In the genomic region with DNA sequence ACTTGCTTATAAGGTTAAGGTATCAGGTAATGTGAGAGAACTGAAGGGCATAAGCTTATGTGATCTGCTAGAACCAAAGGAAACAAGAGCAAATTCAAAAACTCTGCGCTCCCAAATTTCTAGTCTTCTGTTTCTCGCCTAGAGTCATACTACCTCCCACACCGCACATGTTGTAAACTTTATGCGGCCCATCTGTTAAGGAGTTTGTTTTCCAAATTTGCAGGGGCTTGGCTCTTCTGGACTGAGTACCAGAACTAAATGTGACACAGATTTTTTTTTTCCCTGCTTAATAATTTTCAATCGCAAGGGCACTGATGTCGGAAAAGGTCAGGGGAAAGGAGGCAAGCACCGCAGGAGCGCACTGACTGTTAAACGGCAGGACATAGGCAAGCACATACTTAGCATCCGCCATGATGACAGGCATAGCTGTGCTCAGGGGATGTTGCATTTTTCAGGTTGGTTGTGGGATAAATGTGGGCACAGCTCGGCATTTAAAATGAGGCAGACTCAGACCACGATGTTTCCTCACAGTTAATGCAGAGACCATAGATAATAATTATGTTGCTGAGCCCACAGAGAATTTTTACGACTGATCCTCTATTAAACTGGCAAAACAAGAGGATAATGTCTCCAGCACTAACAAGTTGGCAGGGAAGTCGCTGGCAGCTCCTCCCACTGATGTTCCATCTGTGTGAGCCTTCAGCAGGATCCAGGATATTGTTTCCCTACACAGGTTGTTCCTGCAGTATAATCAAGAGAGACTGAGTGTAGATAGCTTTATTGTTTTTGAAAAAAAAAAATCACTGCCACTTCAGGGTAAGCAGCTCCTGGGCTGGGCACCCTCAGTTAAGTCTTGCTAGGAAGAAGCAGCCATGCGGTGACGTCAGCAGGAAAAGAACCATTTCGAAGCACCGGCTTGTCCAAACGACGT, we compare ENCODE assay signal across 8 mouse cellular contexts.
A peak's percentile ranks its signal among the peaks of the same experiment; 100 is the strongest.
DNase-seq lines count a peak whose midpoint lies in the region; ATAC-seq and TF ChIP-seq lines count a peak whose summit lies in the region.

No protein-coding gene starts in this region.

- no peak for ATAC-seq in kidney, postnatal 0 days (replicated peaks; ENCODE audit: low FRiP score, low read depth)
- ATAC-seq in neural tube, embryonic 15.5 days (ENCODE audit: low FRiP score): peak; percentile 81

- H3K9me3 ChIP-seq in kidney, postnatal 0 days (replicated peaks; ENCODE audit: low read length): 0 out of 2 replicates have a peak, but pooled peaks cover 5% of the 10 kb centered on the region
- no peaks in the 10 kb centered on the region for H3K9me3 ChIP-seq in neural tube, embryonic 15.5 days (replicated peaks)
- H3K9me3 ChIP-seq in heart, embryonic 10.5 days: no peaks in the 10 kb centered on the region

- no peaks in the 10 kb centered on the region for H3K4me1 ChIP-seq in kidney, postnatal 0 days (replicated peaks; ENCODE audit: insufficient read depth, low read length)
- peaks cover 8% of the 10 kb centered on the region; the same call in 1 of the 2 replicates for H3K4me1 ChIP-seq in neural tube, embryonic 15.5 days
- no peaks in the 10 kb centered on the region for H3K4me1 ChIP-seq in heart, embryonic 10.5 days

- WGBS in kidney, postnatal 0 days: 56% methylated on average over 20 of the region's 20 CpGs
- WGBS in neural tube, embryonic 15.5 days: 65% methylated on average over 20 of the region's 20 CpGs
- 88% methylated on average over 20 of the region's 20 CpGs for WGBS in heart, embryonic 10.5 days

- H3K27ac ChIP-seq in kidney, postnatal 0 days: no peak overlapping the region
- peak overlapping the region; percentile 54 for H3K27ac ChIP-seq in neural tube, embryonic 15.5 days (replicated peaks)
- no peak overlapping the region for H3K27ac ChIP-seq in heart, embryonic 10.5 days

- H3K9ac ChIP-seq in kidney, postnatal 0 days (ENCODE audit: low read depth, low read length): no peak overlapping the region
- no peak overlapping the region for H3K9ac ChIP-seq in neural tube, embryonic 15.5 days (replicated peaks)

- H3K4me3 ChIP-seq in kidney, postnatal 0 days (replicated peaks; ENCODE audit: low read depth, low read length): no peak overlapping the region
- H3K4me3 ChIP-seq in neural tube, embryonic 15.5 days (replicated peaks): no peak overlapping the region
- no peak overlapping the region for H3K4me3 ChIP-seq in heart, embryonic 10.5 days

- H3K27me3 ChIP-seq in kidney, postnatal 0 days (ENCODE audit: insufficient read depth, low read length): no peaks in the 10 kb centered on the region
- H3K27me3 ChIP-seq in neural tube, embryonic 15.5 days (replicated peaks): no peaks in the 10 kb centered on the region
- H3K27me3 ChIP-seq in heart, embryonic 10.5 days (ENCODE audit: insufficient read depth, poor library complexity, severe bottlenecking): no peaks in the 10 kb centered on the region

- no peaks in the 10 kb centered on the region for H3K36me3 ChIP-seq in kidney, postnatal 0 days (ENCODE audit: insufficient read depth, low read length)
- H3K36me3 ChIP-seq in neural tube, embryonic 15.5 days: no peaks in the 10 kb centered on the region
- no peaks in the 10 kb centered on the region for H3K36me3 ChIP-seq in heart, embryonic 10.5 days

- H3K4me2 ChIP-seq in kidney, postnatal 0 days (ENCODE audit: low read length): no peak overlapping the region; the same call in 1 of the 2 replicates
- H3K4me2 ChIP-seq in neural tube, embryonic 15.5 days: peak overlapping the region; percentile 23

- TF ChIP-seq CTCF in kidney, postnatal 0 days (IDR thresholded peaks at IDR 0.05; ENCODE audit: low read depth): no peak

- peak; percentile 40 for DNase-seq in kidney, postnatal 0 days (ENCODE audit: low spot score)
- no peak for DNase-seq in kidney, adult 18-20 months
- peak; percentile 71 to 77 for DNase-seq in cerebellum, postnatal 25 days
- peak; percentile 80 to 92 for DNase-seq in layer of hippocampus, adult 18-20 months (ENCODE audit: low spot score in 2 of 2)
- no peak for DNase-seq in liver
- no peak for DNase-seq in heart, embryonic 10.5 days (ENCODE audit: low spot score)
- no peak for DNase-seq in thymus, postnatal 25 days

Comparison
In these comparisons a context has a peak if more than half of its experiments do, and no peak if none do; other contexts are left out.
1. DNase-seq: peak in kidney, postnatal 0 days (single experiment), cerebellum, postnatal 25 days (2 of 2) and layer of hippocampus, adult 18-20 months (2 of 2); none in kidney, adult 18-20 months (single experiment), liver (single experiment), heart, embryonic 10.5 days (single experiment) and thymus, postnatal 25 days (single experiment).